Mouse (Mus musculus): ENCODE measurements at regions not wholly inside any gene's neighbourhood (a gene's known extent, or its start where the extent isn't known, plus 50 kb on each side); places are given as distances from the start of the nearest gene placed in this dataset.

GRCm38 (mm10) chr1:35834180-35834579 is 234.0 kb upstream of the Hs6st1 start:
- H3K9ac ChIP-seq (ENCODE audit: low read depth, low read length): no peak overlapping the region
- H3K36me3 ChIP-seq (ENCODE audit: control insufficient read depth, insufficient read depth, low read length): no peaks in the 10 kb centered on the region
- DNase-seq (ENCODE audit: extremely low read depth, low read depth, low spot score): no peak
- peaks cover 3% of the 10 kb centered on the region; the same call in 1 of the 2 replicates for H3K4me1 ChIP-seq (ENCODE audit: control insufficient read depth, insufficient read depth, low read length)
- WGBS: 91% methylated on average over 7 of the region's 7 CpGs
- H3K27me3 ChIP-seq (ENCODE audit: control insufficient read depth, insufficient read depth, low read length): no peaks in the 10 kb centered on the region
- H3K79me2 ChIP-seq (ENCODE audit: control insufficient read depth, insufficient read depth, low read length): no peaks in the 10 kb centered on the region
- no peak overlapping the region for H3K27ac ChIP-seq (replicated peaks; ENCODE audit: insufficient read depth, low read depth, low read length)
- TF ChIP-seq CTCF (IDR thresholded peaks at IDR 0.05; ENCODE audit: low read depth, low read length) (no peak), POLR2A (IDR thresholded peaks at IDR 0.05; ENCODE audit: extremely low read depth, insufficient read depth, low read length) (no peak)
- no peak overlapping the region for H3K4me3 ChIP-seq (ENCODE audit: insufficient read depth, low read depth, low read length)

GRCm38 (mm10) chr1:35836552-35836951 is 231.6 kb upstream of the Hs6st1 start:
- DNase-seq (ENCODE audit: extremely low read depth, low read depth, low spot score): peak; percentile 98

GRCm38 (mm10) chr1:35838625-35839024 is 229.6 kb upstream of the Hs6st1 start:
- no peak for TF ChIP-seq CTCF (IDR thresholded peaks at IDR 0.05; ENCODE audit: low read depth, low read length)
- no peak for TF ChIP-seq POLR2A (IDR thresholded peaks at IDR 0.05; ENCODE audit: extremely low read depth, insufficient read depth, low read length)
- H3K9ac ChIP-seq (ENCODE audit: low read depth, low read length): no peak overlapping the region
- no peak overlapping the region for H3K4me3 ChIP-seq (ENCODE audit: insufficient read depth, low read depth, low read length)
- 97% methylated on average over 3 of the region's 3 CpGs for WGBS
- H3K36me3 ChIP-seq (ENCODE audit: control insufficient read depth, insufficient read depth, low read length): no peaks in the 10 kb centered on the region
- no peak for DNase-seq (ENCODE audit: extremely low read depth, low read depth, low spot score)
- peaks cover 3% of the 10 kb centered on the region; the same call in 1 of the 2 replicates for H3K4me1 ChIP-seq (ENCODE audit: control insufficient read depth, insufficient read depth, low read length)
- H3K27me3 ChIP-seq (ENCODE audit: control insufficient read depth, insufficient read depth, low read length): no peaks in the 10 kb centered on the region
- no peak overlapping the region for H3K27ac ChIP-seq (replicated peaks; ENCODE audit: insufficient read depth, low read depth, low read length)
- H3K79me2 ChIP-seq (ENCODE audit: control insufficient read depth, insufficient read depth, low read length): no peaks in the 10 kb centered on the region; the same call in 1 of the 2 replicates

More at GRCm38 (mm10) chr1:35836552-35836951, 231.6 kb upstream of the Hs6st1 start:
- no peak for TF ChIP-seq CTCF (IDR thresholded peaks at IDR 0.05; ENCODE audit: low read depth, low read length)
- no peak for TF ChIP-seq POLR2A (IDR thresholded peaks at IDR 0.05; ENCODE audit: extremely low read depth, insufficient read depth, low read length)
- Histone ChIP-seq H3K79me2 (ENCODE audit: control insufficient read depth, insufficient read depth, low read length) (no peaks in the 10 kb centered on the region; the same call in 1 of the 2 replicates), H3K9ac (ENCODE audit: low read depth, low read length) (no peak overlapping the region), H3K4me3 (ENCODE audit: insufficient read depth, low read depth, low read length) (no peak overlapping the region), H3K36me3 (ENCODE audit: control insufficient read depth, insufficient read depth, low read length) (no peaks in the 10 kb centered on the region), H3K4me1 (ENCODE audit: control insufficient read depth, insufficient read depth, low read length) (peaks cover 3% of the 10 kb centered on the region; the same call in 1 of the 2 replicates), H3K27ac (replicated peaks; ENCODE audit: insufficient read depth, low read depth, low read length) (peak overlapping the region; percentile 74), H3K27me3 (ENCODE audit: control insufficient read depth, insufficient read depth, low read length) (no peaks in the 10 kb centered on the region)
- WGBS: 21% methylated on average over 5 of the region's 5 CpGs

- peak; percentile 7 for DNase-seq (ENCODE audit: extremely low read depth, low read depth, low spot score)
- Histone ChIP-seq H3K27me3 (ENCODE audit: control insufficient read depth, insufficient read depth, low read length) (no peaks in the 10 kb centered on the region), H3K9ac (ENCODE audit: low read depth, low read length) (no peak overlapping the region), H3K4me3 (ENCODE audit: insufficient read depth, low read depth, low read length) (no peak overlapping the region), H3K36me3 (ENCODE audit: control insufficient read depth, insufficient read depth, low read length) (no peaks in the 10 kb centered on the region), H3K4me1 (ENCODE audit: control insufficient read depth, insufficient read depth, low read length) (peaks cover 3% of the 10 kb centered on the region; the same call in 1 of the 2 replicates), H3K27ac (replicated peaks; ENCODE audit: insufficient read depth, low read depth, low read length) (no peak overlapping the region), H3K79me2 (ENCODE audit: control insufficient read depth, insufficient read depth, low read length) (no peaks in the 10 kb centered on the region; the same call in 1 of the 2 replicates)
- TF ChIP-seq CTCF (IDR thresholded peaks at IDR 0.05; ENCODE audit: low read depth, low read length): peak; percentile 32; the same call in 1 of the 2 replicates
- TF ChIP-seq POLR2A (IDR thresholded peaks at IDR 0.05; ENCODE audit: extremely low read depth, insufficient read depth, low read length): no peak
- WGBS: 77% methylated on average over 6 of the region's 6 CpGs
Measured at GRCm38 (mm10) chr1:35839446-35839845, 228.8 kb upstream of the Hs6st1 start.

GRCm38 (mm10) chr1:35841626-35842025 is 226.6 kb upstream of the Hs6st1 start:
- Histone ChIP-seq H3K79me2 (ENCODE audit: control insufficient read depth, insufficient read depth, low read length) (no peaks in the 10 kb centered on the region; the same call in 1 of the 2 replicates), H3K27me3 (ENCODE audit: control insufficient read depth, insufficient read depth, low read length) (no peaks in the 10 kb centered on the region), H3K36me3 (ENCODE audit: control insufficient read depth, insufficient read depth, low read length) (no peaks in the 10 kb centered on the region), H3K27ac (replicated peaks; ENCODE audit: insufficient read depth, low read depth, low read length) (no peak overlapping the region), H3K4me3 (ENCODE audit: insufficient read depth, low read depth, low read length) (no peak overlapping the region), H3K4me1 (ENCODE audit: control insufficient read depth, insufficient read depth, low read length) (peaks cover 3% of the 10 kb centered on the region; the same call in 1 of the 2 replicates), H3K9ac (ENCODE audit: low read depth, low read length) (no peak overlapping the region)
- DNase-seq (ENCODE audit: extremely low read depth, low read depth, low spot score): no peak
- TF ChIP-seq POLR2A (IDR thresholded peaks at IDR 0.05; ENCODE audit: extremely low read depth, insufficient read depth, low read length) (no peak), CTCF (IDR thresholded peaks at IDR 0.05; ENCODE audit: low read depth, low read length) (no peak)
- WGBS: 92% methylated on average over 2 of the region's 2 CpGs

GRCm38 (mm10) chr1:35842707-35843106 is 225.5 kb upstream of the Hs6st1 start:
- TF ChIP-seq CTCF (IDR thresholded peaks at IDR 0.05; ENCODE audit: low read depth, low read length) (no peak), POLR2A (IDR thresholded peaks at IDR 0.05; ENCODE audit: extremely low read depth, insufficient read depth, low read length) (no peak)
- WGBS: 94% methylated on average over 4 of the region's 4 CpGs
- no peaks in the 10 kb centered on the region for H3K36me3 ChIP-seq (ENCODE audit: control insufficient read depth, insufficient read depth, low read length)
- no peak overlapping the region for H3K27ac ChIP-seq (replicated peaks; ENCODE audit: insufficient read depth, low read depth, low read length)
- no peaks in the 10 kb centered on the region for H3K27me3 ChIP-seq (ENCODE audit: control insufficient read depth, insufficient read depth, low read length)
- no peaks in the 10 kb centered on the region for H3K4me1 ChIP-seq (ENCODE audit: control insufficient read depth, insufficient read depth, low read length)
- H3K9ac ChIP-seq (ENCODE audit: low read depth, low read length): no peak overlapping the region
- no peak overlapping the region for H3K4me3 ChIP-seq (ENCODE audit: insufficient read depth, low read depth, low read length)
- no peaks in the 10 kb centered on the region; the same call in 1 of the 2 replicates for H3K79me2 ChIP-seq (ENCODE audit: control insufficient read depth, insufficient read depth, low read length)
- DNase-seq (ENCODE audit: extremely low read depth, low read depth, low spot score): no peak
